Mouse (Mus musculus): Measurements from ENCODE around the gene Rptor. TPM values are rescaled to one million over a fixed set of nuclear protein-coding genes. Genes with fewer than 3 reads are reported as not detected.

Gene Rptor
- total RNA-seq, 2 experiments from 2014 or later: 42.8 to 47.5 TPM

DNA sequence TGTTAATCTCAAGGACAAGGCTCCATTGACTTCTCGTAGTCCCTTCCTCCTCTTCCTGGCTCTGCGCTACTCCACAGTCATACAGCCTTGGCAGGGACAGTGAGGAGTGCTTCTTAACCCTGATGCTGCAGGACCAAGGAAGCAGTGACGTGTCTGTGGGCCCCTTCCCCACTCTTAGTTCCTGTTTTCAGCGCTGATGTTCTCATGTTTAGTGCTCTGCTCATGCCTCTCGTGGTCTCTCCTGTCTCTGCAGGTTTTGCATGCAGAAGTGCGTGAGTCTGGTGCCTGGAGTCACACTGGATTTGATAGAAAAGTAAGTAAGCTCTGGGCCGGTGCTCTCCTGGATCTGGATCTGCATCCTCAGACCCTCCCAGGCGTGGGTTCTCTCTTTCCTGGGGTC lies 177.6 kb downstream of the Rptor start:
- DNase-seq (ENCODE audit: low spot score in 2 of 2): no peak

DNA sequence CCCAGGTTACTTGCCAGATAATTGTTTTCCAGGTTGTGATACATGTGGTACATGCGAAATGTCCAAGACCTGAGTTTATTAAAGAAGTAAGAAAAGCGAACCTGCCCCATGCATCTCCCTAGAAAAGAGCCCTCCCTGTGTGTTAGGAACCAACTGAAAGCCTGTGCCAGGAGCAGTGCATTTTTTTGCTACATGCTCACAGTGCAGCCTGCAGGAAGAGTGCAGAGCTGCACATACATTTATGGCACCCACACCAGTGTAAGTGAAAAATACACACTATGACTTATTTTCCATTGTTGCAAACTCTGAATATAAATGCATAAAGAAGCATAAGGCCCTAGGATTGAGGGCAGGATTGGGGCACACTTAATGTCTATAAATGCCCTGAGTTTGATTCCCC lies 178.5 kb downstream of the Rptor start:
- DNase-seq (ENCODE audit: low spot score in 2 of 2): no peak

DNA sequence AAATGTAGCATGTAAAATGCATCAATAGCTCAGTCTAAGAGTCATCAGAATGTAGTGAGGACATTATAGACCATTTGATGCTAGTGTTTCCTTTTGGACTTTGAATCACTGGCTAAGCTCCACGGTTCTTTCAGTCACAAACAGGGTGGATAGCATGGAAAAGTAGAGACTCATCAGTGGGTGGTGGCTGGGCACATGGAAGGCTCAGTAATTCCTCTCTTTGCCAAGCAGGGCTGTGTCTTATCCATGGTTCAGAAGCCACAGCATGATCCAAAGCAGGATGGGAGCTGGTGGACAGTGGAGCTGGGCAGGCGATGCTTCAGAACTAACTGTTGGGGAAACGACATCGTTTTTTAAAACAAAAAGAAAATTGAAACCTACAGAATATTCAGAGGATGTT lies 179.0 kb downstream of the Rptor start:
- no peak for DNase-seq (ENCODE audit: low spot score in 2 of 2)

DNA sequence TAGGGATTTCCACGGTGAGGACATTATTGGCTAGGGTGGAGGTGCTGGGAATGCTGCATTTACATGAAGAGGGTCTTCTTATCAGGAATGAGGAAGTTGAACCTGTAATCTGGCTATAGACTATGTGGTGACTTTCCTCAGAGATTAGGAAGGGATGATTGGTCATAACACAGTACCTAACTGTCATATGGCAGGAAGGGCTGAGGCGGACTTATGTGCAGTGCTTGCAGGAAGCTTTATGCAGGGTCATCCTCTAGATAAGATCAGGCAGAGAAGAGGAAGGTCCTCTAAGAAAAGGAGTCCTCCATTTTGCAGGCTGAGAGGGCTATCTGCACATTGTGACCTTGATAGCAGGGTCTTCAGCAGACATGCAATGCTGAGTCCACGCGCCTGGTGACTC lies 180.9 kb downstream of the Rptor start:
- no peak for DNase-seq (ENCODE audit: low spot score in 2 of 2)

DNA sequence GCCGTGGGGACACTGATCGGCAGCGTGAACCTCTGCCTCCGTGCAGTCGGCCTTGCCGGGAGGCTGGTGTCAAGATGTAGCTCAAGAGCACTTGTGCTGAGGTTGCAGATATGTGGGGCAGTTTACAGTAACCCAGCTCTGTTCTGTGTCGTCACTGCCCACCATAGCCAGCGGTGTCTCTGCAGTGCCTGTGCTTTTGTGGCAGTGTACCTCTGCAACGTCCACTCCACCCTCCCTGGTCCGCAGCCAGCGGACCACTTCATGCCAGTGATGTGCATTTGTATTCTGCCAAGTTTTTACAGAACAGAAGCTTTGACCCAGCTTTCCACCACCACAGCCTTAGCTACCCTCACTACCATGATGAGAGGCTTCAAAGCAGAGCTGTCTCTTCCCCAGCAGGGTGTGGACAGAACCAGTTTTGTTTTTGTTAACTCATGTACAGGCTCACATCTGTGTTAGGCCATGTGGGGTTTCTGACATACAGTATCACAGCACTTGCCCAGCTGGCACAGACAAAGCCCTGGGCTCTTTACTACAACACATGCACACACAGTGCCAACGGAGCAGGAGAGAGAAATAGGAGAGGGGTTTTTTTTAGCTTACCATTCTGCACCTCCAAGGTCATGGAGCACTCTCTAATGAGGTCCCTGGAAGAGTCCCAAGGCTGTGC lies 182.1 kb downstream of the Rptor start:
- no peak for DNase-seq (ENCODE audit: low spot score in 2 of 2)

DNA sequence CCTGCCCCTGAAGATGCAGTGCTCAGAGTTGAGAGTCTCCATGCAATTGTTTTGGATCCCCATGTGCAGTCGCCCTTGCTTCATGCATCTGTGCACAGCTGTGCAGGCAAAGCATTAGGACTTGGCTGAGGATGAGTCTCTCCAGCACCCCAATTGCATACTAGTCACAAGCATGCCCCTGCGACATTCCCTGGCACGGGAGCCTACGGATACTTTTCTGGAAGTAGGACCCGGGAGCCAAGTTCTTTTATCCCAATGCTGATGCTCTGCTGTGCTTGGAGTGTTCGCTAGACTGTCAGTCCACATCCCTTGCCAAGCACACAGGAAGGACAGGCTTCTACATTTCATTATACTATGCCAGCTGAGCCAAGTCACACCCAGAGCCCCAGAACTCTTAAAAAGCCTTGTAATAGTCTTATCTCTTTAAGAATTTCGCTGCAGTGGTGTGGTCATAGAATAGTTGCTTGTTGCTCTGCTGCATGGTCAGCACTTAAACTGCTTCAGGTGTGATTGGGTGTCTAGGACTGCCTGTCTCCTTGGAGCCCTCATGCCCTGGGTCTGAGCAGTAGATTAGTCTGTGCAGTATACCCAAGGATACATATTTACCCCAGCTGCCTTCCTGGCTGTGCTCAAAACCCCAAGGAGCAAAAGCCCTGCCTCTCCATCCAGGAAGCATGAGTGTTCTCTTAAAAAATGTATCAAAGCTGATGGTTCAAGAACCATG lies 183.1 kb downstream of the Rptor start:
- DNase-seq (ENCODE audit: low spot score in 2 of 2): no peak

DNA sequence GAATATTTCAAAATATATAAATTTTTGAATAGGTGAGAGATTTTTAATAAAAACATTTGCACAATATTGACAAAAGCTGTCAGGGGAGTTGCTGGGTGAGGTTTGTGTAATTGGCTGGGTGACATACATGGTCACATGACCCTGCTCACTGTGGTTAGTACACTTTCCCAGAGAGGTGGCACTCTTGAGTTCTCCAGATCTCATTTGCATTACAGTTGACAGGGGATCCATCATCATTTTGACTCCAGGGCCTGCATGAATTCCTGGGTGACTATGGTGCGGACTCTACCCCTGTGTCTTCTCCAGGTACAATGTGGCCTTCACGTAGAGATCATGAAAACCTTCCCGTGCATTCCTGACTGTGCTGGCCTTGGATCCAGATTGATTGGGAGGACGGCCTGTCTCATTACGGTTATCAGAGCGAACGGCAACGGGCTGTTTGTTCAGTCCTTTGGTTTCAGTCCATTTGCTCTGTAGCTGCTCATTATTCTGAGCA lies 183.7 kb downstream of the Rptor start:
- DNase-seq (ENCODE audit: low spot score in 2 of 2): no peak

DNA sequence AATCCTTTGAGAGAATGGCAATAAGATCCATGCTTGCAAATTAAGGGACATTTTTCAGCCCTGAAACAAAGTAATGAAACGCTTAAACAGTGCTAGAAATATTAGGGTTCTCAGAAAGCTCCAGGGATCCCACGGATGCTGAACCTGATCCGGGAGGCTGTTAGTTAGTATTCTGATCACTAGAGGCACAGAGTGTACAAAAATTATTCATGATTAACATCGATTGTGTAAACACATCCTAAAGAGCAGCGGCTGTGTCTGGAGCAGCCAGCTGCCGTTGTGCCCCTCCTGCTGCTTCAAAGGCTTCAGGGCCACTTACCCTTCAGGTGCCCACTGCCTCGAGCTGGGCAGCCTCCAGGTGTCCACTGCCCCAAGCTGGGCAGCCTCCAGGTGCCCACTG lies 185.8 kb downstream of the Rptor start:
- no peak for DNase-seq (ENCODE audit: low spot score in 2 of 2)

DNA sequence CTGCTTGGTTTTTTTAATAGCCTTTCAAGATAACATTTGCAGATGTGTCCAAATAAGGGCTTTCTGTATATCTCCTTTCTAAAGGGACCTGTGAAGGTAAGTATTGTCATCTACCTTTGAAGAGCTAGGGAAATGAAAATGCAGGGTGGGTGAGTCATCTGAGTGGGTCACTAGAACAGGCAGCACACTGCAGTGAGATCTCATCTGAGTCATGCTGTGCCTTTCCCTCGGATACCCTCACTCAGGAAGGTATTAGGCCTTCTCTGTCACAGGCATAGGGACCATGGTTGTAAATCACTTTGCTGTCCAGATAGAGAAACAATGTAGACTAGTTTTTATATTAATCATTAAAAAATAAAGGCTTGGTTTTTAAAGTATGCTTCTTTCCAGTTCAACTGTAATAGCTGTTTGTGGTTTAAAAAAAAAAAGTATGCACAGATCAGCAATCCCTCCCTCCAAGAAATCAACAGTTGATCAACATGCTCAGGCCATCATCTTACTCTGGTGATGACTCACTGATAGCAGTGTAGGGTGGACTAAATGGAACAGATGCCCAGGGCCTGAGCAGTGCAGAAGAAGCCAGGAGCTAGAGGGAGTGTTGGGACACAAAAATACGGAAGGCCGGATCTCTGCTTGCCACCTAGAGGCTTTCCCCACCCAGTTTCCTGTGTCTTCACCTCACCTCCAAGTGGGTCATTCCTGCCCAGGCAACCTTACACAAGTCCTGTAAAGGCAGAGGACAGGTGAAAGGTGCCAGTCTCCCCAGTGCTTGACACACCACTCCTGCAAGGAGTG lies 186.4 kb downstream of the Rptor start:
- DNase-seq (ENCODE audit: low spot score in 2 of 2): no peak

DNA sequence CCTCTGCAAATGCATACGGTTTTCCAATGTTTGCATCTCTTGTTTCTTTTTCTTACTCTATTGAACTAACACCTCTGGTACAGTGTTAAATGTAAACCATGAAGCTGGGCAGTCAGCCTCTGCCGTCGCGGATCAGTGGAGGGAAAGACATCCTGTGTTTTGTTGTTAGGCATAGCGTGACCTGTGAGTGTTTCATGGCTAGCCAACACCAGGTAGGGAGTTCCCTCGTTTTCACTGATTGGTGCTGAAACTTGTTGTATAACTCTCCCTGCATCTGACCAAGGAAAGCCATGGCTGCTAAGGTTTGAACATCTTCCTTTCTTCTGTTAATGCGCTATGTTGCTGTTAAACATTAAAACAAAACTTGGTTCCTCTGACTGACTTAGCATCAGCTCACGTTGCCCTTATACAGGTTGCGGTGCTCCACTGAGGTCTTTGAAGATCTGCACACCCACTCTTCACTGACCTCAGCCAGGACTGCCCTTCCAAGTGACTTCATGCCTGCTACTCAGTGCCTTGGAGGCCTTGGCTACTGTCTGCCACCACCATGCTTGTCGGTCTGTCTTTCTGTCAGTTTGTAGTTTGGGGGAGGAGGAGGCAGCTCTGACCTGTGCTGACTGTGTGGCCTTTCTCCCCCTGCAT lies 189.3 kb downstream of the Rptor start:
- no peak for DNase-seq (ENCODE audit: low spot score in 2 of 2)

DNA sequence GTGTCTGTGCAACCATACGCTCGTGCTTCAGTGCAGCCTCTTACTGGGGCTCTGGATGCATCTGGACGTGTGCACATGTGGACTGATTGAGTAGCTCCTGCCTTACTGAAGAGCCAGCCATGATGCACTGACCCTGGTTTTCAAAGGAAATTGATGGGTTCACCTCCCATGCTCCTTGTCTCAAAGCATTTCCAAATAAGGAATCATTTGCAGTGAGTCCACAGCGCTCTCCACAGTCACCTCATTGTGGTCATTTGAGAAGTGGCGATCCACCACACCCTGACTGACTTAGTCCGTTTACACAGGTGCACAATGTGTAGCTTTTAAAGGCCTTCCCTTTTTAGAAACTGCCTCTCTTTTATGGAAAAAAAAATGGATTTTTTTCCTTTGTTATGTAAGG lies 190.7 kb downstream of the Rptor start:
- no peak for DNase-seq (ENCODE audit: low spot score in 2 of 2)

DNA sequence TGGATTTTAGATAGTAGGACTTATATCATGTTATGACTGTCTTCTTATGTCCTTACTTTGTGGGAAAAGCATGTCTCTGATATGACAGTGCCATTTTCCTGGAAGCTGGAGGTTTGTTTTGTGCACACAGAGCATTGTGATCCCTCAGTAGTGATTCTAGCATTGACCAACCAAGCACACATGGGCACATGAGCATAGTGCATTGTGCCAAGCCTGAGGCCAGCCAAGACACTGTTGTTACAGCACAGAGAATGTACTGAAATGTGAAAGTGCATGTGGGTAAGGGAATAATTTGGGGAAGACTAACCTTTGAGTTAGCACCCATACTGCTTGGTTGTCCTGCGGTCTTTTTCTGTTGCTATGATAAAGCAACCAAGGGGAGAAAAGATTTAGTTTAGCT lies 191.3 kb downstream of the Rptor start:
- no peak for DNase-seq (ENCODE audit: low spot score in 2 of 2)

DNA sequence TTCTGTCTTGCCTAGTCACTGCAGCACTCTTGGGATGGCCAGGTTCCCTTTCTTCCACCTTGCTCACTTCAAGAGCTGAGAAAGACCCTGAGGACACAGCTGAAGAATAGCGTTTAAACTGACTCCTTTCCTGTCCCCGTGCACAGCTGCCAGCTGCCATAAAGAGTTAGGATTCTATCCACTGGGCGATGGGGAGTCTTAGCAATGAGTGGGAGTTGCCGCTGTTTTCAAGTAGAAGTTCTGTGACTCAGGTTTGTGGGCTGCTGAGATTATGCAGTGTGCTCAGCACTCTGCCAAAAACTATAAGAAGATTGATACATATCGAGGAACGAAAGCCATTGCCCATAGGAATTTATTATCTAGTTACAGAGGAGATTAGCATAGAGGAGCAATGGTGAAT lies 192.0 kb downstream of the Rptor start:
- no peak for DNase-seq (ENCODE audit: low spot score in 2 of 2)

DNA sequence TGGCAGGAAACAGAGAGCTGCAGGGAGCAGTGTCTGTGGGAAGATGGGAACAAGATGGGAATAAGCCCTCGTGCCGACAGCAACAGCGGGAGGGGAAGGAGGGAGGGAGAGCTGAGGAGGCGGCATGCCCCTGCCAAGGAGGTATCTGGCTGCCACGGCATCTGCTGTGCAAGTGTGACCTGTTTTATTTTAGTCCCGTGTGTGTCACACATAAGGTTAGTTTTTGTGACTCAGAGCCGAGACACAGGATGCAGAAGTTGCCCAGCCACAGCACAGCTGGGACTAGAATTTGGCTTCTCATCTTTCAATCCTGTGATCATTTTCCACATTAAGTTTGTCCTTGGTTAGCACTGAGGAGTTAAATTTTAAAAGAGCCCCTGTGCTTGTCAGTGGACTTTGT lies 193.7 kb downstream of the Rptor start:
- DNase-seq (ENCODE audit: low spot score in 2 of 2): no peak

DNA sequence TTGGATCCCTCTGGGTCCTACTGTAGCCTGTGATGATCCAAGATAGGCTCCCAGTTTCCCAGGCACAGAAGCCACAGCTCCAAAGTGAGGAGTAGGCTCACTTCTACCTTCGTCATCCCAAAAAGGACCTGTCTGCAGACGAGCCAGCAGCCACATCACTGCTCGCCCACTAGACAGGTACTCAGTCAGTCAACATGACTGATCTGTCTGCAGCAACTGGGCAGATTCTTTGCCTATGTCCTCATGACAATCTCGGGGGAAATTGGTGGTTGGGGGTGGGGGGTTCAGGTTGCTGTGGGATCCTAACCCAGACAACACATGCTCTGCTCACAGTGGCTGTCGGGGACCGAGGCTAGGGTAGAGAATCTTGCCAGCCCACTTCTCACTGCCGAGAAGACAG lies 194.1 kb downstream of the Rptor start:
- no peak for DNase-seq (ENCODE audit: low spot score in 2 of 2)

DNA sequence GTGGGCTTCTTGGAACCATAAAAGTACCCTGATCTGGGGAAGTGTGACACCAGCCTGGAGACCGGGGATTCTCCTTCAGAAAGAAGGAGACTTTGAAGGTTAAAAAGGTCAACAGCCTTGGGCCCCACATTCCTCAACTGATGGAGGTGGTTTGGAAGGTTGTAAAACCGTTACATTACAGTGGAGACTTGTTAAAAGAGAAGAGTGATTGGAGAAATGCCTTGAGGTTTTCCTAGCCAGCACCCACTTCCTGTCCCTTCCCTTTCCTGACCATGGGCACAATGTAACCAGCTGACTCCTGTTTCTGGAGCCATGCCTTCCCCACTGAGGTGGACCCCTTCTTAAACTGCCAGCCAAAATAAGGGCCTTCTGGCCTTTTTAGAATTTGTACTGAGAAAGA lies 196.8 kb downstream of the Rptor start:
- no peak for DNase-seq (ENCODE audit: low spot score in 2 of 2)

DNA sequence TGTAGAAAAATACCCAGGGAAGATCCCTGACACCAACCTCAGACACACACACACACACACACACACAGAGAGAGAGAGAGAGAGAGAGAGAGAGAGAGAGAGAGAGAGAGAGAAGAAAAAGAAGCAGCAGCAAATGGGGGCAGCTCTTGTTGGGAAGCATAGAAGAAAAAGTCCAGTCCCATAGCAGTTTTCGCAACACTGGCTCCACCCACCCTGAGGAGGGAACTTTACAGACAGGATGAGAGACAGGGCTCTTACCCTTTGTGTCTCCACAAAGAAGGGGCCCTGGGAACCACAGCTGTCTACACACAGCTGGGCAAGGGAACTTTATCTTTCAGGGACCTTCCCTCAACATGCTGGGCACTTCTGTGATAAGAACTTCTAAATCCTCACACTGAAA lies 199.2 kb downstream of the Rptor start:
- no peak for DNase-seq (ENCODE audit: low spot score in 2 of 2)

DNA sequence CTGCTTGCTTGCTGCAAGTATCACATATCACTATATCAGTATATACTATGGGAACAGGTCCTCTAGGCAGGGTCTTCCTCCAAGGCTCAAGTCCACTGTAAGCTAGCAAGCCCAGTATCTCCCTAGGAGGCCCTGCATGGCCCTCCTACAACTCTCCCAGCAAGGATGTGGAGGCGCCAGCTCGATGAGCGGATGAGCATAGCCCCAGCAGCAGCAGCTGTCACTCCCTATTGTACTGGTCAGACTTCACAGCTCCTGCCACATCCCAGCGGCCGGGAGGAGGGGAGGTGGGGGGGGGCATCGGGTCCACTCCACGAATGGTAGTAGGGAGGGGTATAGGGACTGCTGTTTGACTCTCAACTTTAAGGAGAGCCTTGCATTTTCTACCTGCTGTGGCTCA lies 200.2 kb downstream of the Rptor start:
- no peak for DNase-seq (ENCODE audit: low spot score in 2 of 2)

DNA sequence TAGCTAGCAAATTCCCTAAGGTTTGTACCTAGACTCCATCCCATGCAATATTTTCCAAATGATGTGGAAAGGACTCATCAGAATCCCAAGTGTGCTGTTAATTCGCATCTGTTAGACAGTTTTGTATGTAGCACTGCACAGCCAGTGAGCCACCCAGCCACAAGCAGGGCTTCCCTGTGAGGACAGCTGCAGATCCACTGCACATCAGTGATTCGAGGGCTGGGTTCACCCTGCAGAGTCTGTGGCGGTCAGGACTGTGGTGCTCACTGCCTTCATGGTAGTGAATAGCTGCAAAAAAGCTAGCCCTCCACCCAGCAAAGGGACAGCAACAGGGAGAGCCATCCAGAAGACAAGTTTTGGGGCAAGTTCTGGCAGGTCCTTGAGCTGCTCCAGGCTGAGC lies 201.7 kb downstream of the Rptor start:
- DNase-seq (ENCODE audit: low spot score in 2 of 2): no peak

DNA sequence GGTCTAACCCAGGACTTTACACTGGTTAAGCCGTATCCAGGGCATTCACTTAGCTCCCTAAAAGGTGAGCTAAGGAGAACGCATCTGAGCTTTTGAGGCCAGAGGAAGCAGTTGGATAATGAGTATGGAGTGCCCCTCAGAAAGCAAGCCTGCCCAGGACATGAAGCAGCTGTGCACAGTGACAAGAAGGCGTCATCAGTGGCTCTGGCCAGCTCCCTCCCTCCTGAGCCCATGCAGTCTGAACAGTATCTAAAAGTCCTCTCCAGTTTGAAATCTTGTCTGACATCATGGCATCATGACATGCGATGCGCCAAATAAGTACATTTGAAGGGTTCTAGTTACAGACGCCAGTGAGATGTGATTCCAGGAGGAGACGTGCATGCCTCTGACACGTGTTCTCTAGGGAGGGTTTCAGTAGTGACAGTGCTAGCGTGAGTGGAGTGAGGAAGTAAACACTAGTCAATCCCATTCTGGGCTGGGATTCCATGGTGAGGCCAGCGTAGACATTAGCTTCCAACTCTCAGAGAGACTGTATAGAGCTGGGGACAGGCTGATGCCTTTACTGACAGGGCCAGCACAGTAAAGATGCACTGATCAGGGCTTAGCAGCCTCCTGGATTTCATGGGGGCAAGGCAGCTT lies 202.5 kb downstream of the Rptor start:
- no peak for DNase-seq (ENCODE audit: low spot score in 2 of 2)

DNA sequence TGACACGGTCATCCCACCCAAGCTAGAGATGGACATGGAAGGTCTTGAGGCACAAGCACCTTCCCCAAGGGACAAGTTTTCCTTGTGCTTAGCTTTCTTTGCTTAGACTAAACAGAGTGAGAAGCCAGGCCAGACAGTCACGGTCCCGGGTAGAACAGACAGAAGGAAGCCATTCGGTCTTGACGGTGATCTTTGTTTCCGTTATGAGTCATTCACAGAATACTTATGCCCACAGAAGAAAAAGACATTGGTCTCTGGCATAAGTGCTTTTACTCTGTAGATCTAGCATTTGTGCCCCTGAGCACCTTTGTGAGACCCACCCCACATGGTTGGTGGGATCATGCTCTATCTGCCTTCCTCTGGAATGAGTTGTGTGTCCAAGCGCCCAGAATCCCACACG lies 203.8 kb downstream of the Rptor start:
- DNase-seq (ENCODE audit: low spot score in 2 of 2): no peak
